Mouse (Mus musculus) CD4-positive helper T cell, adult 2 months (primary cell): Measurements from ENCODE around the gene Klf7.

Experiments used
- DNase-seq: peaks from one replicate; pipeline ENCODE4 v3.0.0-alpha.2; 2012; ENCODE audit warnings: low read depth, missing footprints, low spot score

Gene Klf7

DNA sequence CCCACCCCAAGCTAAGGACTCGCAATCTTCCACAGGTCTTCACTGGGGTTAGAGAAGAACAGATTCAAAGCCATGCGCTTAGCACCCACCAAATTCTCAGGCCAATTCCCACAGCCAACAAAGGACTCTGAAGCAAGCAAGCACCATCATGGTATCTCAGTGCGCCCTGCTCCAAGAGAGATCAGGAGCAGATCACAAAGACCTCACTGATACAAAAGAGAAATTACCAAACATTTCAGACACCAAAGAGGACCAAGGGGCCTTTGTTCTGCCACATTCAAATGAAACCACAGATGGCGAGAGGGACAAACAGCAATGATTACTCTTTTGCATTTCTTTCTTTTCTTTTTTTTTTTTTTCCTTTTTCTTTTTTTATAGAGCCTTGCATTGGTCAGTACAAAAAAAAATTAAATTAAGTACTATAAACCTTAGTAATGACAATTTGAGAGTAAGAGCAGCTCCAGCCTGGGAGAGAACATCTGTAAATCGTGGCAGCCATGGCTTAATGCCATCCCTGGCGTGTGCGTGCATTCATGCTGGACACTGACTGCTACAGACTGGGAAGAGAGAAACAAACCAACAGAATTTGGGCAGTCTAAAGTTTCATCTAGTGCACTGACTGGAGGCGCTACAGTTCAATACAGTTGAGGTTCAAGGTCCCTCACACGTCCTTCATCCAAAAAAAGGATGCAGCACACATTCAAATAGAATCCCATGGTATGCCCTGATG is 89.4 kb downstream of the Klf7 start:
- no peak for DNase-seq

DNA sequence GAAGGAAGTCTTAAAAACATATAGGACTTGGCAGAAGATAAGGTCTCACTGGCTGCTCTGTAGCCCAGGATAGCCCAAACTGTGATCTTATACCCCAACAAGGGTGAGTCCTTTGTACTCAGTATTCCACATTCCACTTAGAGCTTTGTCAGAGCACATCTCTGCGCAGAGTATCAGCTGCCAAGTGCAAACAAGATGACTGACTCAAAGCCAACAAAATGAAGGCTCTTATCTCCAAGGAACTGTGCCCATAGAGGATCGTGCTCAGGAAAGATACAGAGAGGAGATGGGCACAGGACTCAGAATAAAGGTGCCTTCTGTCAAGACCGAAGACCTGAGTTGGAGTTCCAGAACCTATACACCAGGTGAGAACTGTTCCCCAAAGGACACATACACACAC is 100.1 kb downstream of the Klf7 start:
- no peak for DNase-seq

DNA sequence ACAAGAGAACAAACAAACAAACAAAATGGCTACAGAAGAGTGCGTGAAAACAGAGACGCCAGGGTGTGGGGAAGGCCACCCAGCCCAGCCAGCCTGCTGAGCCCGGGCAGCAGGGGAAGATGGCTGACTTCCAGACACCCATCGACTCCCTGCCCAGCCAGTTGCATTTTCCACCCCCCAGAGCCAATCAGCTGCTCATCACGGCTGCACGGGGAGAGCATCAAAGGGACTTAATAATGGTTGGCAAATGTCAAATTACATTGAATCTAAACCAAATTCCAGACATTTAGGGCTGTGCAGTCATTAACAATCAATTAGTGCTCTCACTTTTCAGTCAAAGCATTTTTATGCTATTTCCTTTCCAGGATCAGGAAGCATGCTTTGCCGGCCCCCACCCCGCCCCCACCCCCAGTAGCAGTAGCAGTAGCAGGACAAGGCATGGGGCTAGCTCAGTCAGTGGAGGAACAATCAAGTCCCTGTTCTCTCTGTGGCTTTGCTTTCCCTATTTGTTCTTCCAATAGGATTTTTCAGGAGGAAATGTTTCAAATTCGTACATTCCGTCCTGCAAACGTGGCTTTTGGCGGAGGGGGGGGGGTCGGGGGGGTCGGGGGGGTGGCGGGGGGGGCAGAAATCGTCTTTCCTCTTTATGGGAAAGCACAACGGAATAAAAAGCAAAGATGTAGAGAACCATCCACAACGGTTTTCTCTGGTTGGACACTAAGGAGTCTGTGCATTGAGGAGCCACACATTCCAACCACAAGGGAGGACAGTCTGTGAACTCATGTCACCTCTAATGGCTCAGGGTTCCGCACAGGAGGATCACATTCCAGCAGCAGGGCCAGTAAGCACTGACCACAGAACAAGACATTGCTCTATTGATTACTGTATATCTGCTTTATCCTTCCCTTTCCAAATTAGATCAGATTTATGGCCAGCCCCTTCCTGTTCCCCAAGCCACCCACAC is 101.1 kb downstream of the Klf7 start:
- DNase-seq: no peak

DNA sequence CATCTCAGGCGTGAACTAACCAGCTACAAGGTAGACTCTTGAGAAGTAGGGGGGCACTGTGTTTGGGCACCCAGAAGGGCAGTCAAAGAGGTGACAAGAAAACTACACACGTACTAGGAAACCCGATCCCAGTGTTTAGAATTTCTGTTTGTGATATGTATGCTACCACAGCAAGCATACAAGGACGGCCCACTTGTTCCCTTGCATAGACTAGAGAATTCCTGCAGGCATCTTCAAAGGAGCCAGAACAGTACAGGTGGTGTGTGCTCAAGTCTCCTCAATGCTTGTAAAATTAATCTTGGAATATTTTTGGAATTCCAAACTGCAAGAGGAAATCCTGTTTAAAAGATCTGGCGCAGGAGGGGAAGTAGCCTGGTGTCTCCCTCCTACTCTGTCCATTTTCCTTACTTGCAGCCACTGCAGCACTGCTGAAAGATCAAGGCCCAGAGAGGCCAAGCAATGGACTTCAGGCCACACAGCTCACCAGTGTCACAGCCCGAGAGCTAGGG is 102.9 kb downstream of the Klf7 start:
- DNase-seq: no peak

DNA sequence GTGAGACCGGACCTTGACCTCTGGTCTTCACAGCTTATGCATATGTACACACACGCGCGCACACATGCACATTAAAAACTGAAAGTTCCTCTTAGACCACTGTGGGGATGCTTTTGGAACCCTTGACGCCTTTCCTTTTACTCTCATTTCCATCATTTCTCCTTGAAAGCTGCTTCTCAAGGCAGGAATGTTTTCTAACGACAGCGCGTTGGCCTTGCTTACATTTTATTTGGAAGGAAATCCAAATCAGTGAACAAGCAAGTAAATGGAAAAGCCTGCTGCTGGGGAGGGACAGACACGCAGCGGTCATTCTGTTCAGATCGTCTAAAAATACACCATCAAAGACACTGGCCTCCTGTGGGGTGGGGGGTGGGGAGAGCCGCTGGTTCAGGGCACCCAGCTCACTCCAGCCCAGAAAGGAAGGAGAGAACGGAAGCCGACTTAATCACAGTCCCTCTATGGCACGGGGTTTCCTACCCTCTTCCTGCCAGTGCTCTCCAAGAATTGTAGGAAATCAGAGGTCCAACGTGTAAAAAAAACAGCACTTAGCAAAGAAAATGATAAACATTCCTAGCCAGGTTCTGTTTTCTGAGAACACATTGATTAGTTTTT is 103.5 kb downstream of the Klf7 start:
- DNase-seq: no peak

DNA sequence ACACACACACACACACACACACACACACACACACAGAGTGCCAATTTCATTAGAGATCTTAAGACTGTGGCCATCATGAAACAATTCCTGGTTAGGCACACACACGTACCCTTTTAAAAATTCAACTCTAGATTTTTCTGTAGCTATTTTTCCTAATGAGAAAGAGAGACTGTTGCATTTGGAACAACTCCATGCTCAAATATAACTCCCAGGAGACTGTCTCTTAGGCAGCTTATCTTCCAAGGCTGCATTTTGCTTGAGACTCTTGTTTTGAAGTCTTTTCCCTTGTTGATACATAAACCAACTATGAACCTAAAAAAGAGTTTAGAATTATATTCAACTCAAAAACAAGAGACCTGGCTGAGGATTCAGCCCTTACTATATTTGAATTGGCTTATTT is 108.0 kb downstream of the Klf7 start:
- DNase-seq: no peak

DNA sequence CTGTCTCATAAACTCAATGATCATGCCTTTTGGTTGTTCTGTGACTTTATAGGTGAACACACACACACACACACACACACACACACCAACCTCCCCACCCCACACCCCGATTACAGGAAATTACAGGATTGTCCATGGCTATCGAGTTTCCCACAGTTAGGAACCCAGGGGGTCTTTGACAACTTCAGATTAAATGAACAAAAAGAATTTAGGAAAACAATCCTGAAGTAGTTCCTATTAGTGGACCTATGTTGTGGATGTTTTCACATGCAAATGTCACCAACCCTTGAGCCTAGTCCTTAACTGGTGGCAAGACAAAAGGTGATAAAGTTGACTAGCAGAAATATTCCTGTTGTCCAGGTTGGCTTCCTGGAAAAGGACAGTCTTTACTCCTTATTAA is 113.1 kb downstream of the Klf7 start:
- DNase-seq: no peak

DNA sequence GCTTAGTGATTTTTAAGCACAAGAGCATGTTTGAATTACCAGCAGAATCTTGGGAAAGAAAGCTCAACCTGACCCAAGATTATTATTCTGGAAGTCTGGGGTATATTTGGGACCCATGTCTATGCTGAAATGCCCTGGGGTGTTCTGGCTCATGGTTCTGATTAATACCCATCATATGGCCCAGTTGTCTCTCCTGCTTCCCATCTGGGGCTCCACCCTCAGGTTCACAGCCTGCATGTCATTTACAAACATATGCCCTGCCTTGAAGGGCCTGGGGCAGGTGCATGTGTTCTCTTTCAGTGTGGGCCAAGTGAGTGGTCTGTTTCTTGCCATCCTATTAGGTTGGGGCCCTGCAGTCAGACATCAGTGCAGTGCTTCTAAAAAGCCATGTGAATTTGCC is 114.1 kb downstream of the Klf7 start:
- no peak for DNase-seq

DNA sequence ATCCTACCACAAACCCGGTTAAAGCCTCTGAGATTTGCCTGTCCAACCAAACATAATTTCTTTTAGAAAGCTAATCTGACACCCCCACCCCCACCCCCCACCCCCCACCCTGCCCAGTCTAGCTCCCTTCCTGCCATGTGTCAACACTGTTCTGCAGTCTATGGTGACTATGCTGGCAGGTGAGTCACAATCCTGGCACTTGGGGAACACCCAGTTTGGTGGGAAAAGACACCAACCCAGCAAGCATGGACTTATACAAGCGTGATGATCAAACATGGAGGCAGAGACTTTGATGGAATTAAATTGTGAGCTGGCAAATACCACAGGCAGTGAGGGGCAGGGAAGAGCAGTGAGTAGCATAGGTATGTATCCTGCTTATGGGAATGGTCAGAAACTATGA is 116.9 kb downstream of the Klf7 start:
- no peak for DNase-seq

DNA sequence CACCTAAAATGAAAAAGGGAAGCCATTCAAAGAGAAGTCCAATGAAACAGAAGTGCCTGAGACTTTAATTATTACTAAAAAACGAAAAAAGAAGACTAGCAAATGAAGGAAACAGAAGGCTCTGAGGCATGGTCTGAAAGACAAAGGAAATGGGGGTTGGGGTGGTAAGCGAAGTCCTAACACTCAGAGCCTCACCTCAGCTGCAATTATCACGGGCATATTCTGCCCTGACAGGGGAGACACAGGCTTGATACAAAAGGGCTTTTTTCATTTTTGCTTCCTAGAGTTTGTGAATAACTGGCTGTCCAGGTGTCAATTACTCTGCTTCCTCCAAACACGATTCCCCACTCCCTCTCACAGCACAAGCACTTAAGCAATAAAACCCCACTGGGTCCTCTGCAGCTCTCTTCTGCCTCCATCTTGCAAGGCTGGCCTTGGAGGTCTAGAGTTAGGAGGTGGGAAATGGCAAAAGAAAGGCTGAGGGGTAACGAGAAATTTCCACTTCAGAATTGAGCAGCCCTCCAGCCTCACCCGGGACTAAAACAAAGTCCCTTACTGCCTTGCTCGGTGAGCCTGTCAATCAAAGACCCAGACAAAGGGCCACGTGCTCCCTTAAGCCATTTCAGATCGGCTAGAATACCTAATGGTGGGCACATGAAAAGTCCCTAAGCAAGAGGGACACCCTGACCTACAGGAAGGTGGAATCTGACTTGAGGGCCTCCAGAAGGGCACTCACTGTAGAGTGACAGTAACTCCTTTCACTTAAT is 118.4 kb downstream of the Klf7 start:
- DNase-seq: no peak

DNA sequence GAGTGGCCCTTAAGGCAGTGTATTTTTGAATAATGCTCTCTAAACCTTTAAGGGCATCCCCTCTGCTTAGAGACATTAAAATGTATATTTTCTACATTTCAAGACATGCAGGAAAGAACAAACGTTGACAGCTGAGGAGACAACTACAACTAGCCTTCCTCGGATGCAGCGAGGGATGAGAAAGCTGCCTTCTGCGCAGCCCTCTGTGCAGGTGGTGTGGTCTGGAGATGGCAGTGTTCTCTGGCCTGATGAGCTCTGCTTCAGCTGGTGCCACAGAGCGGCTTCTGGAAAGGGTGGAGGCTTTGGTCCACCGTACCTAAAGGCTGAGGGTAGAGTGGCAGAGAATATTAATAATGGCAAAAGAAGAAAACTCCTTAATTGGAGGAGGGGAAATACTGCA is 120.0 kb downstream of the Klf7 start:
- no peak for DNase-seq

DNA sequence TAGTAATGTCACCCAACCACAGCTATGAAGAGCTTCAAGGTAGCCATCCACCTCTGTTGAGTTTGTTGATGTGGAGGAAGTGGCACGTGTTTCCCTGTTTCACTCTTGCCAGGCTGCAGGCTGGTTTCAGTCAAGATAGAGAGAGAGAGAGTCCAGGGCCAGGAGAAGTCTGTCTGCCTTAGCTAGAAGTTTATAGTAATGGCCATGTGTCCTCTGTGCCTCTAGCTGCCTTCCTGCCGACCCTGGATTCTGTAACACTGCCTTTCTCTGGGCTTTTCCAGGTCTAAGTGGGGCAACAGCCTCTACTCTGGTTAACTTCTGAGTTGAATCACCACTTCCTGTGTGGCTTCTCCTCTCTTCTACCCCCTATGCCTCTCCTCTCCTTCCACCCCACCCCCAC is 121.5 kb downstream of the Klf7 start:
- peak; percentile 60 for DNase-seq

DNA sequence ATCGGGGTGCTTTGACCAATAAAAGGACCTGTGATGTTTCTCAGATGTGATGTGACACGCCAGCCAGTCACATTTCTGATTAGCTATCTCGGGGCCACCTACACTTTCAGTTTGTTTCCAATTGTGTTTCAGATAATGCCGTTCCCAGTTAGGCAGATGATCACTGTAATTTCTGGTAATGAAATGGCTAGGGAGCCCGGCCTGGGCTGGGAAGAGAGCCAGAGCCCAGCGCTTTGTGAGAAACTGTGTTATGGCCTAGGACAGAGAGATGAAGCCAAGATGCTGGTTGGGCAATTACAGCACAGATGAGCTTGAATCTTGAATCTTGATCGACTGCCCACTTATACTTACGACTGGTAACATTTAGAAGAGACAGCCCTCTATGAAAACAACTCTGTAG is 122.6 kb downstream of the Klf7 start:
- no peak for DNase-seq

DNA sequence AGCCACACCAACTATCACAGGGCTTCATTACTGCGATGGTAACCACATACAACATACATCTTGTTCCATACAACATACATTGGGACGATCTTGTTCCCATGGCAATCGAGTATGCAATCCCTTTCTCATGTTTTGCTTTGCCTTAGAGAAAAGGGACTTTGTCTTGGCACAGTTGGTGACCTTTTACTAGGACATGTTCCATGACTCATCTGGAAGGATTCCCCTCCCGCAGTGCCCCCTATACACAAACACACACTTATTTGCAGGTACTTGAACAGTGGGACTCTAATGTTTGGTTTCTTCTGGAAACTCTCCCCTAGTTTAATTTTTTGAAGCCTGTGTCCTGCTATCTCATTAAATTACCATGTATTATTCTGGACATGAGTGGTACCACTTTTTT is 123.2 kb downstream of the Klf7 start:
- DNase-seq: no peak

DNA sequence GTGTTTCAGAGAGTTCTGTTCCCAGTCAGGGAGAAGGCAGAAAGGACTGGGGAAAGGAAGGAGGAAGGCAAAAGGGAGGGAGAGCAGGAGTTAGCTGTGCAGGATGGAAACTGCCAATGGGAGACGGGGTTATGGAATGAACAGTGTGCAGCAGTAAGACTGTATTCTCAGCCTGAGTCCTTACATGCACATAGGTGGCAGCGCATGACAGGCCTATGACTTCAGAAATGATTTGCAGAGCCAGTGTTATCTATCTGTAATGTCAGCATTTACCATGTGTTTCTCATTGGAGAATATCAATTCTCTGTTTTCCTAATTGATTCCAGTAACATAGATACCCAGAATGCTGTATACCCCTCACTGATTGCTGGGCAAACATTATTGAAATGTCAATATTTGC is 123.9 kb downstream of the Klf7 start:
- no peak for DNase-seq

DNA sequence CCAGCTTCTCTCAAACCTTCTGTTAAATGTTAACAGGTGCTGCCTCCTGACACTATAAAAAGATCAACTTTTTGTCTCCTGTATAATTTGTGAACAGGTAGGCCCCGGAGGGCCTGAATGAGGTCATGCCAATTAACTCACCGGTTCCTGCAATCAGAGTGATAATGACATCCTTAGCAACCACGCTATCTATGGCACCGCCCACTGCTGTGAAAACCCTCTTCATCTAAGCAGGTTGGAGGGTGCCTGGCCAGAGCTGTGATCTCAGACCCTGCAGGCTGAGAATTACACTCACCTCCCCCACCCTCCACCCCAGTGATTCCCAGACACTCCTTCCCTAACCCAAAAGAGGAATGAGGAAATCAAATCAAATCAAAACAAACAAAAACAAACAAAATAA is 126.3 kb downstream of the Klf7 start:
- DNase-seq: no peak

DNA sequence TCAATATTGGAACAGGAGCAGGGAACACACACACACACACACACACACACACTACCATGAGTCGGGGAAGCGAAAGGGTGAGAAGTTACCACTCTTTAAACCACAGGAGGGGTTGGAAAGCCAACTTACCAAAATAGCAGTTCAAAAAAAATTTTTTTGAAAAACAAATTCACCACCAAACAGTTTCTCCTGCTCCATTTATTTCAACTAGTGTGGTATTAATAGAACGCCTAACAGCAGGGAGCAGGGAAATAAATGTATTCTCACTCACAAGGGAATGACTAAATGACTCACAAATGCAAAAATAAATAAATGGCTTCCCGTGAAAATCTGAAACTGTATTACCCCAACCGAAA is 127.0 kb downstream of the Klf7 start:
- DNase-seq: no peak

DNA sequence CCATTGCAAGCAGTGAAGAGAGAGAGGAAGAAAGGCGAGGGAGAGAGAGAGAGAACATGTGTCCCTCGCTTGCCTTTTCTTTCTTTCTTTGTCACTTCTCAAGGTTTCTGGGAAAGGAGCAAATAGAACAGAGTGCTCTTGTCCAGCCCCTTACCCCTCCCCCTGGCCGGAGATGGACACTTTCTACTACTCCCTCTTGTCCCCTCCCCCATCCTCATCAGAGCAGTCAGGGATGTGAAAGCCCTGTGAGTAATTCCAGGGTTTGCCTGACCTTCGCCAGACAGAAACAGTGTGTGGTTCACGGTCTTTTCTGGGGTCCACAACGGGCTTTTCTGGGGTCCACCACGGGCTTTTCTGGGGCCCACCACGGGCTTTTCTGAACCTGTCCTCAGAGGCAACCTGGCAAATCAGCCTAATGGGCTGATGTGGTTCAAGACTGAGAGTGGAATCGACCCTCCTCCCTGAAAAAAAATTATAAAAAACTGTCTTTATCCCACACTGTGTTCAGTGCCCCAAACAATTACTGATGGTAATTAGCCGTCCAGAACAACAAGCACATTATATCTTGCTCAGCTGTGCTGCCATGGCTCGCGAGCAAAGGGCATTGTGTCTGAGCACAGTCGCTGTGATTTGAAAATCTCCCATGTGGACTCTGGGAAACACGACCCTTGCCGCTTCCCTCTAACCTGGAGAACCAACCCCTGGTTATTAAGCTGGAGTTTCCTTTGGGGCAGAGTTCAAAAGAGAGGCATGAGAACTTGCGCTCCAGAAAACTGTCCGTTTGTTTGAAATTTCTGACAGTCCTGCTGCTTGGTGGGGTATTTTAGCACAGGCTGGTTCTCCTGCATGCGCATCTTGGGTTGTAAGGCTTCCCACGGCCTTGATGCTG is 127.6 kb downstream of the Klf7 start:
- no peak for DNase-seq

DNA sequence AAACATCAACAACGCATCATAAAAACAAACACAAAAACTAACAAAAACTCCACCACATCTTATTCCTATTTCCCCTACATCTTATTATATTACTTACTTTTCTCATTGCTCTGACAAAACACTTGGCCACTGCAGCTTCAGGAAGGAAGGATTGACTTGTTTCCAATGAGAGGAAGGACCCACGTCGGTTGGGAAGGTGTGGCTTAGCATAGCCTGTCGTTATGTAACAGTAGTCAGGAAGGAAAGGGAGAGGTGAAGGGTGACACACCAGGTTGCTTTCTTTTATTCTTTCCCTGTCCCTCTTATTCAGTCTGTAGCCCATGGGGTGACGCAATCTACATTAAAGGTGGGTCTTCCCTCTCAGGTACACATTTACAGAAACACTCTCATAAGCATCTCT is 129.6 kb downstream of the Klf7 start:
- no peak for DNase-seq

DNA sequence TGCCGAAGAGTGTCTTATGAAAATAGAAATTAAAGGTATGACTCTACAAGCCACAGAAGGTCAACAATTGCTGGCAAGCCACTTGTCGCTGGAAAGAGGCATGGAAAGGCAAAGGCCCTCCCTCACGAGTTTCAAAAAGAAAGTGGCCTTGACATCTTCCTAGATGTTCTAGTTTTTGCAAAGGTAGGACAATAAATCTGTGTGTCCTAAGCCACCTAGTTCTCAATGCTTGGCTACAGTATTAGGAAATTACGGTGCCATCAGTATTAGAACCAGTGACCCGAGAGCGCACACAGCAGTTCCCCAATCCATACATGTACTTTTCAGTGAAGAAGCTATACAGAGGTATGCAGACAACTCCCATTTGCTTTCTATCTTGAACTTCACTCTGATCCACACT is 131.7 kb downstream of the Klf7 start:
- no peak for DNase-seq

DNA sequence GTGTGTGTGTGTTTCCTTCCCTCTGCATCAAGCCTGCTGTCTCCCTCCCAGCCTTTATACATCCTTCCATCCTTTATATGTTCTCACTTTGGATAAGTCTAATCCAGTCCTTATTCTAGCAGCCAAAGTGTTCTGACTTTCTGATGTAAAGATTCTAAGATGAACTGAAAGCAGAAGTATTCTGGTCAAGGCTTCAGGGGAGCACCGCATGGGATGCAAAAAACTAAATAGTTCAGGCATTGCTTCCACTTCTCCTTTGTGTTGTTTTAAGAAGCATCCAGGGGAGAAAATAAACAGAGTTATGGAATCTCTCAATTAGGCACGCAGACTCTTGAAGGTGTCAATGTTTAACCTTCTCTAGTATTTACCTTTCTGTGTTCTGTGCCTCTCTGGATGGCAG is 141.3 kb downstream of the Klf7 start:
- no peak for DNase-seq
